Mouse (Mus musculus): ENCODE data around the gene Polr2i. TPM values are rescaled to one million over a fixed set of nuclear protein-coding genes. Genes with fewer than 3 reads are reported as not detected.
"Not testable (repeated sequence)": the region's sequence is repeated elsewhere in the genome, so short reads cannot be mapped to it uniquely, and the experiment has no call there.

The Polr2i gene
- 163 and 169 TPM in 2 replicates for polyA plus RNA-seq (2016; fragmentation: Nextera tagmentation; extraction: Ambion mirVana)

DNA sequence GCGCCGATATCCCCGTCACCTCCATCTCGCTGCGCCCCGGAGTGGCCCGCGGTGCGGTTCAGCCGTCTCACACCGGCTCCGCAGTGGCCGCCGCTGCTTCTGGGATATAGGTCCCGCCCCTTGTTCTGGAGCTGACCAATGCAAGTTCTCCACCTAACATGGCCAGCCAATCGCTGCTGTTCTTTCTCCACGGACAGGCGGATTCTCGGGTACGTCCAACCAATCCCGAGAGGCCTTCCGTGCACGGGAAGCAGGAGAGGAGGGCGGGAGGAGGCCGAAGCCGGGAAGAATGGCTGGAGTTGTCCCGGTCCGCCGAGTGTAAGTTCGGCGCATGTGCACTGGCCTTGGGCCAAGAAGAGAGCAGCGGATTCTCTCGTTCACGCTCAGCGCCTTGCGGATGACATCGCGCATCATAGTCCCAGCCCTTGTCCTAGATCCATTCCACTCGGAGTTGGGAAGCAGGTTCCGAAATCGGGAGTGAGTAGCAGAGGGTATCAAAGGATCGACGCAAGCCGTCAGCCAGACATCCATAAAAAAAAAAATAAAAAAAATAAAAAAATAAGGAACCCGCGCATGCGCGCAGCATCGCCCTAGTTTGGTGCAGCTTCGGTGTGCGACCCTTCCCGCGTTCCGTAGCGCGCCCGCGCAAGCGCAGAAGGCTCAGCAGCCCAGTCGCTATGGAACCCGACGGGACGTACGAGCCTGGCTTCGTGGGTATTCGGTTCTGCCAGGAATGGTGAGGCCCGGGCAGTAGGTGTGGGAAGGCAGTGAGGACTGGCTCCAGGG, at the start of gene Polr2i, which contains the start of gene Tbcb:
Gene Polr2i, plus strand, starts transcription at position 280 of the 786 bp plus-strand sequence.
Gene Tbcb, minus strand, starts transcription at position 604 of the 786 bp plus-strand sequence.
- under 1% methylated on average over 67 of the region's 67 CpGs for WGBS
- H3K36me3 ChIP-seq (replicated peaks) = peaks cover 58% of the 10 kb centered on the region

DNA sequence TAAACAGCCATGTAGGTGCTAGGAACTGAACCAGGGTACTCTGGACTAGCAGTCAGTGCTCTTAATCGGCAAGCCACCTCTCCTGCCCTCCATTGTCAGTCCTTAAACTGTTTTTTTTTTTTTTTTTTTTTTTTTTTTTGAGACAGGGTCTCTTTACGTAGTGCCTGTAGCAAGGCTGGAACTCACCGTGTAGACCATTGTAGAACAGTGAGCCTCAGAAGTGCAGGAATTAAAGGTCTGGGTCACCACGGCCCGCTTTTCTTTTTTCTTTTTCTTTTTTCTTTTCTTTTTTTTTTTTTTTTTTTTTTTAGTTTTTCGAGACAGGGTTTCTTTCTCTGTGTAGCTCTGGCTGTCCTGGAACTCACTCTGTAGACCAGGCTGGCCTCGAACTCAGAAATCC, 48.6 kb upstream of the Polr2i start:
- peaks cover 13% of the 10 kb centered on the region for H3K4me1 ChIP-seq
- H3K27me3 ChIP-seq (ENCODE audit: poor library complexity, severe bottlenecking); H3K4me3 ChIP-seq; DNase-seq (ENCODE audit: extremely low spot score, low spot score); H3K27ac ChIP-seq; H3K9me3 ChIP-seq: not testable (repeated sequence)
- 72% methylated on average over 7 of the region's 7 CpGs for WGBS
- peaks cover 40% of the 10 kb centered on the region for H3K36me3 ChIP-seq (replicated peaks)

More for the DNA sequence above, at the start of gene Polr2i, which contains the start of gene Tbcb:
- Histone ChIP-seq H3K27me3 (ENCODE audit: poor library complexity, severe bottlenecking) (no peaks in the 10 kb centered on the region), H3K9me3 (no peaks in the 10 kb centered on the region), H3K4me3 (peak within 1 kb of the TSS; percentile 81), H3K4me1 (peaks cover 24% of the 10 kb centered on the region), H3K27ac (peak within 1 kb of the TSS; percentile 96)
- peak; percentile 97 for DNase-seq (ENCODE audit: extremely low spot score, low spot score)

DNA sequence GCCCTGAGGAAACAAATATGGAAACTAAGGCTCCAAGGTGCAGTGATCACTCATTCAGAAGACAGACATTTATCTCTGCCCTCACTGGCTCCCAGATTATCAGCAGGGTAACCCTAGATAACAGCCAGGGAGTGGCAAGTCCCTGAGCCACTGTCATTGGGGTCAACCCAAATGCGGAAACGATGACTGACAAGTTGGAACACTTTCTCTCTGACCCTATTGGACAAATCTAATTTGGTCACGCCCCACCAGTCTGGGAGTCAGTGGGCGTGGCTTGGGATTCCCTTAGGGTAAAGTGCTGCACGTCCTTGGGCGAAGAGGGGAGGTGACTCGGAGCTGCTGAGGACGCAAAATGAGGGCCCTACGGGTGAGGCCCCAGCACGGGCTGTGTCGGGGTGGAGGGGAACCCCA, 47.9 kb upstream of the Polr2i start, which contains the start of gene Cox7a1:
Gene Cox7a1, plus strand, starts transcription at position 266 of the 411 bp plus-strand sequence.
- Histone ChIP-seq H3K27ac (peak within 1 kb of the TSS; percentile 16; the same call in 1 of the 2 replicates), H3K36me3 (replicated peaks) (peaks cover 40% of the 10 kb centered on the region), H3K27me3 (ENCODE audit: poor library complexity, severe bottlenecking) (no peaks in the 10 kb centered on the region), H3K4me3 (peak within 1 kb of the TSS; percentile 40), H3K4me1 (peaks cover 13% of the 10 kb centered on the region), H3K9me3 (no peaks in the 10 kb centered on the region)
- under 1% methylated on average over 11 of the region's 11 CpGs for WGBS
- peak; percentile 78 for DNase-seq (ENCODE audit: extremely low spot score, low spot score)

DNA sequence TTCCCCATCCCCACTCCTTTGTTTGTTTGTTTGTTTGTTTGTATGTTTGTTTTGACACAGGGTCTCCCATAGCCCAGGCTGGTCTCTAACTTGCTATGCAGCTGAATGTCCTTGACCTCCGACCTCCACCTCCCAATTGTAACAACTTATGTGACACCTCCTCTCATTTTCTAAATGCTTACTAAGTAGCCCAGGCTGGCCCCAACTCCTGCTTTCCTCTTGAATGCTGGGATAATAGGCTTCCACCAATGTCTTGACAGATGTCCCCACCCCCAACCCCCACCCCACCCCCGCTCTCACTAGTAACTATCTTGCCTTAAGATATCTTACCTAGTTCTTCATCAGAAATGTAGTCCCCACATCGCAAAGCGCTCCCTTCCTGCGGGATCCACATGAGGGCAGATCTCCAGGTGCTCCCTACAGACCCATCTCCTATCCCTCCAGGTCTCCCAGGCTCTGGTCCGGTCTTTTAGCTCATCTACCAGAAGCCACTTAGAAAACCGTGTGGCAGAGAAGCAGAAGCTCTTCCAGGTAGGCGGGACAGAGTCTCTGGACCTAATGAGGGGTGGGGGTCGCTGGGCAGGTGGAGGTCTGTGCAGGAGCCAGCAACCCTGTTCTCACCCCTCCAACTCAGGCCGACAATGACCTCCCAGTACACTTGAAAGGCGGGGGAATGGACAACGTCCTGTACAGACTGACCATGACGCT, 47.0 kb upstream of the Polr2i start:
- no peaks in the 10 kb centered on the region for H3K27me3 ChIP-seq (ENCODE audit: poor library complexity, severe bottlenecking)
- peaks cover 46% of the 10 kb centered on the region for H3K36me3 ChIP-seq (replicated peaks)
- no peak overlapping the region for H3K27ac ChIP-seq
- no peaks in the 10 kb centered on the region for H3K9me3 ChIP-seq
- DNase-seq (ENCODE audit: extremely low spot score, low spot score) = no peak
- peaks cover 13% of the 10 kb centered on the region for H3K4me1 ChIP-seq
- WGBS = 78% methylated on average over 13 of the region's 13 CpGs
- no peak overlapping the region; the same call in 1 of the 2 replicates for H3K4me3 ChIP-seq

DNA sequence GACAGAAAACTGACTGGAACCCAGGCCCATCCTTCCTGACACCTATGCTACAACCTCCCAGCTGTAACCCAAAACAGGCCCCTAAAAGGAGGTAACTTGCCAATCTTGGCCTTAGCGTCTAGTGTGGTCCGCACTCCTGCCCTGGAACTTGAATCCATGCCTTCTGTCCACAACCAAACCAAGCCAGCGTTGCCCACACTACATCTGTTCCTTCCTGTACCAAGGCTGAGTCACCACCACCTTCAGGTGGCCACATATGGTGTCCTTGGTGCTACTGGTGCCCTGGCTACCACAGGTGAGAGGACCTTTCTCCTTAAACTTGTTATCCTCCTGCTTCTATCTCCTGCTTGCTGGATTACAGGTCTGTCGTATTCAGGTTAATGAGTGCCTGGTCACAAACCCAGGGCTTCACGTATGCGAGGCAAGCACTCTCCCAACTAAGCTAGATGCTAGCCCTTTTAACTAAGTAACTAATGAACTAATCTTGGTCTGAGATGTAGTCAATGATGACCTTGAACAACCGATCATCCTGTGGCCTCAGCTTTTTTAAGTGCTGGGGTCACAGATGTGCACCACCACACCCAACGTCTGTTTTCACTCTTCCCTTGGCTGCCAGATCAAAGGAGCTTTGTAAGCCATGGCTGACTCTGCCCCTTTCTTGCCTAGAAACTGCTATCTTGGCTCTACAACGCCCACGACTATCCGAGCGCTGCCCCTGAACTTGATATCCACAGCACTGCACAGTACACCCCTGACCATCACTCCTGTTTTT, 43.2 kb upstream of the Polr2i start:
- Histone ChIP-seq H3K27ac (no peak overlapping the region), H3K4me1 (peaks cover 24% of the 10 kb centered on the region), H3K36me3 (replicated peaks) (peaks cover 76% of the 10 kb centered on the region), H3K9me3 (no peaks in the 10 kb centered on the region), H3K27me3 (ENCODE audit: poor library complexity, severe bottlenecking) (no peaks in the 10 kb centered on the region), H3K4me3 (no peak overlapping the region)
- 84% methylated on average over 12 of the region's 12 CpGs for WGBS
- no peak for DNase-seq (ENCODE audit: extremely low spot score, low spot score)

DNA sequence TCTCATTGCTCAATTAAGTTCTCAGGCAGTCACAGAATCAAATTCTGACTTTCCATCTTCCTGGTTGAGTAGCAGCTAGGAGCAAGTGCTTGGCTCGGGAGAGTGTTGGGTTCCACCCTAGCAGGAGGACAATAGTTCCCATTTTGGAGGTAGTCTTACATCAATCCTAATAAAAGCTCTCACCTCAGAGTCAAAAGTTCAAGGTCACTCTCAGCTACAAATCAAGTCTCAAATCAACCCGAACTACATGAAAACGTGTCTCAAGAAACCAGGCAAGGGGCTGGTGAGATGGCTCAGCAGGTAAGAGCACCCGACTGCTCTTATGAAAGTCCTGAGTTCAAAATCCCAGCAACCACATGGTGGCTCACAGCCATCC, 42.6 kb upstream of the Polr2i start:
- peaks cover 22% of the 10 kb centered on the region for H3K4me1 ChIP-seq
- no peak overlapping the region for H3K27ac ChIP-seq
- no peaks in the 10 kb centered on the region for H3K9me3 ChIP-seq
- no peak overlapping the region for H3K4me3 ChIP-seq
- H3K27me3 ChIP-seq (ENCODE audit: poor library complexity, severe bottlenecking) = no peaks in the 10 kb centered on the region
- WGBS = 91% methylated on average over 4 of the region's 4 CpGs
- peaks cover 76% of the 10 kb centered on the region for H3K36me3 ChIP-seq (replicated peaks)
- DNase-seq (ENCODE audit: extremely low spot score, low spot score) = no peak

DNA sequence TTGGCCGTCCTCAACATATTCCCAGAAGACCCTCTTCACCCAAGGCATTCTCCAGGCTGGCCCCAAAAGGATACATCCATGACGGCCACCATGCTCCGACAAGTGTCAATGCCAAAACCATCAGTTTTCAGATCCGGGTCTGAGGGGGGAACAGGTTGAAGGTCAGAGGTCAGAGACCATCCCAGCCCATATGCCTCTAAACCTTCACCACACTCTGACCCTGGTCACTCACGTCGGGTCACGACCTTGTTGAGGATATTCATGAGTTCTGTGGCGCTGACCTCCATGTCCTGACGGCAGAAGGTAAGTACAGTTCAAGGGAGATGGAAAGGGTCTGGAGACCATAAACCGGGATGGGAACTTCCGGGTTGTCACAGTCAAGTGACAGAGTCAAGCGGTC, 39.7 kb upstream of the Polr2i start:
- Histone ChIP-seq H3K27me3 (ENCODE audit: poor library complexity, severe bottlenecking) (no peaks in the 10 kb centered on the region), H3K4me3 (peak overlapping the region; percentile 78), H3K9me3 (no peaks in the 10 kb centered on the region), H3K36me3 (replicated peaks) (peaks cover 55% of the 10 kb centered on the region), H3K4me1 (peaks cover 29% of the 10 kb centered on the region), H3K27ac (no peak overlapping the region)
- WGBS = 89% methylated on average over 12 of the region's 12 CpGs
- DNase-seq (ENCODE audit: extremely low spot score, low spot score) = no peak

DNA sequence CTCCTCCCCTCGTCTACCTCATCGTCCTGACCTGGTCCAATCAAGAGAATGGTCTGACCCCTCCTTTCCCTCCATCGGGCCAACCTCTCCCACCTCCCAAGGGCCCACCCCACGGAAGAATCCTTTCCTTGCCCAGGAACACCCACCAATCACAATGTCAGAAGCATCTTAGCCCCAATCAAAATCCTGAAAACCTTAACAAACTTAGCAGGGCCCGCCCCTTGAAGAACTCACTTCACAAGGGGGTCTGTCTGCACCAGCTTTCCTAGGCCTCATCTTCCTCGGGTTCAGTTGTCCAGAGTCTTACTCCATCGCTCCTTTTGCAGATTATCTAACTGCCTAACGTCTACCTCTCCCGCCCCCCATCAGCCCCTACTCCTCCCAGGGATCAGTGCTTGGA, 38.7 kb upstream of the Polr2i start:
- WGBS = 8% methylated on average over 9 of the region's 9 CpGs
- peak overlapping the region; percentile 78 for H3K4me3 ChIP-seq
- no peaks in the 10 kb centered on the region for H3K9me3 ChIP-seq
- peak overlapping the region; percentile 87 for H3K27ac ChIP-seq
- no peaks in the 10 kb centered on the region for H3K27me3 ChIP-seq (ENCODE audit: poor library complexity, severe bottlenecking)
- DNase-seq (ENCODE audit: extremely low spot score, low spot score) = no peak
- H3K4me1 ChIP-seq = peaks cover 35% of the 10 kb centered on the region
- H3K36me3 ChIP-seq (replicated peaks) = peaks cover 46% of the 10 kb centered on the region

DNA sequence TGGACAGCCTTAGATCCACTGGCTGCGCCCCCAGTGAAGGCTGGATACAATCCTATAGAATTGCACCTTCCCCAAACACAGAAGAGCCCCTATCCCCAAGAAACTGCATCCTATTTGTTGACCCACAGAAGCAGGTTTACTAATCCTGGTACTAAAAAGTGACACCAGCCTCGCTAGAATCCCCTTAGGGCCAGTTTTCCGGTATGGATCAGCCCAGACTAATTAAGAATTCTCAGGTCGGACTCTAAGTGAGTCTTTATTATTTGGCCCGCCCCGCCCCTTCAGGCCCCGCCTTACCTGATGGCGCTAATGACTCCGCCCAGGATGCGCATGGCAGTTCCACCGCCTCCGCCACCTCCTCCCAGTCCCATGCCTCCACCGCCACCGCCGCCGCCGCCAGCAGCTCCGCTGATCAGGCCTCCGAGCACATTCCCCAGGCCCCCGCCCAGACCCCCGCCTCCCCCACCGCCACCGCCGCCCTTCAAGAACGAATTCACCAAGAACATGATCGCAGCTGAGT, 38.1 kb upstream of the Polr2i start:
- H3K4me1 ChIP-seq = peaks cover 41% of the 10 kb centered on the region
- peaks cover 39% of the 10 kb centered on the region for H3K36me3 ChIP-seq (replicated peaks)
- peak; percentile 86 for DNase-seq (ENCODE audit: extremely low spot score, low spot score)
- WGBS = under 1% methylated on average over 26 of the region's 26 CpGs
- H3K4me3 ChIP-seq = peak overlapping the region; percentile 78
- no peaks in the 10 kb centered on the region for H3K9me3 ChIP-seq
- H3K27me3 ChIP-seq (ENCODE audit: poor library complexity, severe bottlenecking) = no peaks in the 10 kb centered on the region
- peak overlapping the region; percentile 87 for H3K27ac ChIP-seq

DNA sequence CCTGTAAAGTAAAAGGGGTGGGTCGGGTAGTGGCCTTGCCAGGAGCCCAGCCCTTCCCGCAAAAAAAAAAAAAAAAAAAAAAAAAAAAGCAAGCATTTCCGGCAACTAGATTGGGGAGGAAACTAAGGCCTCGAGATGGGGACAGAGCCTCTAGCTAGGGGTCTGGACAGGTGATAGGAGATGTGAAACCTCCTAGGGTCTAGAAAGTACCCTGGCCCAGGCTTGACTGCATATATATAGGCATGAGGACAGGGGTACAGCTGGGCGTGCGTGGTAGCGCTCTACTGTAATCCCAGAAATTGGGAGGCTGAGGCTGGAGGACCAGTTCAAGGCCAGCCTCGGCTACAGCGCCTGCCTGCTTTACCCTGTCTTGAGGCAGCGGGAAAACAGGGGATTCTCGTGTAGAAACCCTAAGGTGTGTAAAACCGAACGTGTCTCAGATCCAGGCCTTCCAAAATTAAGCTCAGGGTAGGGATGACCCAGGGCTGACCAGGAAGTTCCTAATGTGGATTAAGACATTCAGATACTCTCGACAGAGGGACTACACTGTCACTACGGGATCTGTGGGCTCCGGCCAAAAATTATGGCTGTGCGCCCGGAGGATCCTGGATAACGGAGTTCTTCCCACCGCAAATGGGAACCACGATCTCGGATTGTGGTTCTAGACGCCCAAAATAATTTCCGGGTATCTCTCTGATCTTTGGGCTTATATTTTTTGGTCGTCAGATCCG, 37.5 kb upstream of the Polr2i start:
- peak; percentile 30 for DNase-seq (ENCODE audit: extremely low spot score, low spot score)
- peak overlapping the region; percentile 78 for H3K4me3 ChIP-seq
- peak overlapping the region; percentile 87 for H3K27ac ChIP-seq
- H3K27me3 ChIP-seq (ENCODE audit: poor library complexity, severe bottlenecking) = no peaks in the 10 kb centered on the region
- H3K9me3 ChIP-seq = no peaks in the 10 kb centered on the region
- H3K4me1 ChIP-seq = peaks cover 43% of the 10 kb centered on the region
- WGBS = 1% methylated on average over 26 of the region's 26 CpGs
- H3K36me3 ChIP-seq (replicated peaks) = peaks cover 33% of the 10 kb centered on the region

DNA sequence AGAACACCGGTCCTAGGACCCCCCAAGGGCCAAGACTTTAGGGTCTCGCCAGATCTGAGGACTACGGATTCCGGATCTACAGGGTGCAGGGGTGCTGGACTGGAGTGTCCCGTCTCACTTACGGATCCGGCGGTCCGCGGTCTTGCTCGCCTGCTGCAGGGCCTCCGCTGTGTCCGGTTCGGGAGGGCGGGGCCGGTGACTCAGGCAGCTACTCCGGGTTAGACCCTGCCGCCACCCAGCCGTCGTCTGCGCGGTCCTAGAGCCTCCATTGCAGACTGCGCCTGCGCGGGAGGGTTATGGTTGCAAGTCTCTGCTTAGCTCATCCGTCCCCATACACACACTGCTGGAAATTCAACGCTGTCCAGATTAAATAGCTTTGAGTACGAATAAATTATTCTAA, 36.9 kb upstream of the Polr2i start:
- peak overlapping the region; percentile 87 for H3K27ac ChIP-seq
- no peaks in the 10 kb centered on the region for H3K9me3 ChIP-seq
- H3K4me3 ChIP-seq = peak overlapping the region; percentile 78
- H3K27me3 ChIP-seq (ENCODE audit: poor library complexity, severe bottlenecking) = no peaks in the 10 kb centered on the region
- peak; percentile 98 for DNase-seq (ENCODE audit: extremely low spot score, low spot score)
- peaks cover 43% of the 10 kb centered on the region for H3K4me1 ChIP-seq
- WGBS = under 1% methylated on average over 28 of the region's 28 CpGs
- peaks cover 29% of the 10 kb centered on the region for H3K36me3 ChIP-seq (replicated peaks)

DNA sequence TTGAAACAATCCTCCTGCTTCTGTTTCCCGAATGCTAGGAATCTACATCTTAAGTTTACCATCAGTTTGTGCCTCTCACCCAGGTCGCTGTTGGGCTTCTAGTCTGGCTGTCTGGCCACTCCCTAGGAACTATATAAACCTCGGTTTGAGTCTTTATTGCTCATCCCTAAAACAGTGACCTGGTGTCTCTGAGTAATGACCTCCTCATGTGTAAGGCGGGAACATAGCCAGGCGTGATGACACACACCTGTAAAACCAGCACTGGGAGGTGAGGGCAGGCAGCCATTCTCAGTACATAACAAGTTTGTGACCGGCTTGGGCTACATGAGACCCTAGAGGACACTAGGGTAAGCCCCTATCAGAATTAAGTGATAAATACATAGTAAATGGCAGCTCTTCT, 36.3 kb upstream of the Polr2i start:
- peak overlapping the region; percentile 87 for H3K27ac ChIP-seq
- H3K9me3 ChIP-seq = no peaks in the 10 kb centered on the region
- DNase-seq (ENCODE audit: extremely low spot score, low spot score) = no peak
- H3K4me3 ChIP-seq = peak overlapping the region; percentile 78
- H3K36me3 ChIP-seq (replicated peaks) = peaks cover 24% of the 10 kb centered on the region
- peaks cover 43% of the 10 kb centered on the region for H3K4me1 ChIP-seq
- no peaks in the 10 kb centered on the region for H3K27me3 ChIP-seq (ENCODE audit: poor library complexity, severe bottlenecking)
- WGBS = 77% methylated on average over 6 of the region's 6 CpGs
